Mouse (Mus musculus) hindbrain, embryonic 16.5 days (tissue): ENCODE measurements around the gene Actl10. TPM values are rescaled to one million over a fixed set of nuclear protein-coding genes. Genes with fewer than 3 reads are reported as not detected.

Source experiments
- ATAC-seq: fragments of 200-750 bp; cut with Nextera tagmentation; 2 replicates; pipeline ENCODE4 v1.8.0; 2017; ENCODE audit warnings: moderate TSS enrichment, moderate library complexity
- H3K27ac ChIP-seq: fragments of 300-500 bp; sonication (generic); 2 replicates; pipeline ENCODE4 v1.5.1; 2014; ENCODE audit warnings: low read depth, mild to moderate bottlenecking, control low read depth, low read length, moderate library complexity
- H3K27me3 ChIP-seq: fragments of 300-500 bp; sonication (generic); replicated peaks from 2 replicates; pipeline ENCODE4 v1.6.1; 2014; ENCODE audit warnings: low read length; ENCODE audit not compliant: control insufficient read depth, insufficient read depth
- H3K36me3 ChIP-seq: fragments of 300-500 bp; sonication (generic); 2 replicates; pipeline ENCODE4 v1.6.1; 2014; ENCODE audit warnings: mild to moderate bottlenecking, low read length, moderate library complexity, mixed read lengths; ENCODE audit not compliant: control insufficient read depth, insufficient read depth
- H3K4me1 ChIP-seq: fragments of 300-500 bp; sonication (generic); 2 replicates; pipeline ENCODE4 v1.6.1; 2014; ENCODE audit warnings: low read depth, low read length; ENCODE audit not compliant: control insufficient read depth, insufficient read depth
- H3K4me2 ChIP-seq: fragments of 300-500 bp; sonication (generic); 2 replicates; pipeline ENCODE4 v1.6.1; 2014; ENCODE audit warnings: mild to moderate bottlenecking, low read length, control low read depth, moderate library complexity
- H3K4me3 ChIP-seq: fragments of 300-500 bp; sonication (generic); 2 replicates; pipeline ENCODE4 v1.5.1; 2014; ENCODE audit warnings: mild to moderate bottlenecking, low read length, control low read depth, moderate library complexity
- H3K9ac ChIP-seq: fragments of 300-500 bp; sonication (generic); 2 replicates; pipeline ENCODE4 v1.6.1; 2014; ENCODE audit warnings: low read depth, mild to moderate bottlenecking, control low read depth, low read length, moderate library complexity
- H3K9me3 ChIP-seq: fragments of 300-500 bp; sonication (generic); 2 replicates; pipeline ENCODE4 v1.6.1; 2014; ENCODE audit warnings: mild to moderate bottlenecking, low read length, moderate library complexity; ENCODE audit not compliant: control insufficient read depth
- WGBS: fragments of 180-500 bp; shearing (Covaris S2); extraction: QIAGEN DNeasy Blood & Tissue Kit; methylation state at CpG from one replicate; pipeline ENCODE4 v1.1.7; 2014; 5-methylcytosine and 5-hydroxymethylcytosine counted together
- polyA plus RNA-seq: library from polyadenylated mRNA; unstranded; fragments of >200 nt; fragmentation: Nextera tagmentation; extraction: Ambion mirVana; gene quantifications from 2 replicates; pipeline ENCODE4 v1.2.1, GENCODE M21; 2015

Gene Actl10
- polyA plus RNA-seq, 1 experiment from 2014 or later, result 0.50 TPM

DNA sequence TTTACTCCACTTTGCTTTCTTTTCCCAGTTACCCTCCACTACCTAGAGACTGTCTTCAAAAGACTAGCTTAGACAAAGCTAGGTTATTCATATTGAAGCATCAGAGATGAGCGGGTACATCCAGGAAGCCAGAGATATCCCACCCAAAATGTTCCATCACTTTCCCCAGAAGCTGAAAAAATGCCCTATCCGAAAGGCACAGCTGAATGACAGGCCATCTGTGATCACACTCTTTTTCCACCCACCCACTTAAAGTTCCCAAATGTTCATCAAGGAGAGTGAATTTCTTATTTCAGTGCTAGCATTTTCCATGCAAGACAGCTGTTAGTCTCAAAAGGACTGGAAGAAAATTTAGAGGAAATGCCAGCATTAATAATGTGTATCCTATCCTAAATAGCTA, 26.3 kb upstream of the Actl10 start:
- Histone ChIP-seq H3K4me3 (no peak overlapping the region), H3K27me3 (no peaks in the 10 kb centered on the region), H3K36me3 (peaks cover 20% of the 10 kb centered on the region), H3K9me3 (no peaks in the 10 kb centered on the region), H3K4me2 (no peak overlapping the region), H3K27ac (no peak overlapping the region), H3K9ac (no peak overlapping the region), H3K4me1 (no peaks in the 10 kb centered on the region)
- no peak for ATAC-seq
- WGBS, result 92% methylated on average over 2 of the region's 2 CpGs

DNA sequence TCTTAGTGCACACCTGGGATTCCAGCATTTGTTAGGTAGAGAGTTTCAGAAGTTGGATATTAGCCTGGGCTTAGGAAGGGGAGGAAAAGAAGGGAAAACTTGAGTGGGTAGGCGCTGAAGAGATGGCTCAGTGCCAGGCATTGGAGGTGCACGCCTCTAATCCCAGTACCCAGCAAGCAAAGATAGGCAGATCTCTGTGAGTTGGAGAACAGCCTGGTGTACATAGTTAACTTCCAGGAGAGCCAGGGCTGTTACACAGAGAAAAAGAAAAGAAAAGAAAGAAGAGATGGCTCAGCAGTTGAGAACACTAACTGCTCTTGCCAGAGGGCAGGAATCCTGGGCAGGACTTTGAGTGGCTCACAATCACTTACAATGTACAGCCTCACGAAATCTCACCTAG, 25.0 kb upstream of the Actl10 start:
- Histone ChIP-seq H3K36me3 (peaks cover 18% of the 10 kb centered on the region), H3K9me3 (no peaks in the 10 kb centered on the region), H3K4me3 (no peak overlapping the region), H3K4me2 (no peak overlapping the region), H3K4me1 (no peaks in the 10 kb centered on the region), H3K27ac (no peak overlapping the region), H3K9ac (no peak overlapping the region), H3K27me3 (no peaks in the 10 kb centered on the region)
- ATAC-seq, result no peak
- WGBS, result 62% methylated on average over 3 of the region's 3 CpGs

DNA sequence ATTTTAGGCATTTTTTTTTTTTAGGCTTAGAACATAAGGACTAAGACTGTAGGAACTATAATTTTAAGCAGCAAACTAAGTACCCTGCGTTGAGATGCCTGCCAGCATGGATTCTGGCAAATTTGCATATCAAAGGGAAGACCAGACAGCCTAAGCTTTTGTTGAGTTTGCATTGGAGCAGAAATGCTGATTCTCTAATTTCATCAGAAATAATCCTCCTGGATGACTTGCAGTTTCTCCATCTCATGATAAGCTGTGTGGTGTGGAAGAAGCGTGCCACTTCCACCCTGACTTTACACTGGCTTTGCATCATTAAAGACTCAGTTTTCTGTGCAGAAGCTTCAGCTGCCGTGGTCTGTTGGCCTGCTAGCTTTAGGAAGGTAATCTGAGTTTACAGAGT, 18.7 kb upstream of the Actl10 start:
- H3K4me2 ChIP-seq, result no peak overlapping the region
- no peaks in the 10 kb centered on the region for H3K9me3 ChIP-seq
- 0 out of 2 replicates have a peak, but pooled peaks cover 1% of the 10 kb centered on the region for H3K4me1 ChIP-seq
- no peak for ATAC-seq
- H3K9ac ChIP-seq, result no peak overlapping the region
- H3K27ac ChIP-seq, result 0 out of 2 replicates have a peak overlapping the region, but pooled peaks have one; percentile 37
- no peak overlapping the region for H3K4me3 ChIP-seq
- H3K36me3 ChIP-seq, result peaks cover 16% of the 10 kb centered on the region
- no peaks in the 10 kb centered on the region for H3K27me3 ChIP-seq
- 45% methylated on average over 3 of the region's 3 CpGs for WGBS

DNA sequence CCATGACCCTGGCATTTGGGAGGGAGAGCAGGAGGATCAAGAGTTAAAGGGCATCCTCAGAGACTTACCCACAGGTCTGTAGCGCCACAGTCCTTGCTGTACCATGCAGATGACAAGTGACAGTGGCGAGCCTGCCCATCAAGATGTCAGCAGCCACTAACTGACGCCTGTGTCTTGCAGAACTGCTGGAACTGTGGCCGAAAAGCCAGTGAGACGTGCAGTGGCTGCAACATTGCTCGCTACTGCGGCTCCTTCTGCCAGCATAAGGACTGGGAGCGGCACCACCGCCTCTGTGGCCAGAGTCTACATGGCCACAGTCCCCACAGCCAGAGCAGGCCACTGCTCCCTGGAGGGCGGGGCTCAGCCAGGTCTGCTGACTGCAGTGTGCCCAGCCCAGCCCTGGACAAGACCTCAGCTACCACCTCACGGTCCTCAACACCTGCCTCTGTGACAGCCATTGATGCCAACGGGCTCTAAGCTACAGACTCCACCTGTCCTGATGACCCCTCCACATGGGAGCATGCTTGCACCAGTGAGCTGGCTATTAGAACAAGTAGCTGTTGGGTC, 16.8 kb upstream of the Actl10 start:
- no peaks in the 10 kb centered on the region for H3K9me3 ChIP-seq
- H3K4me1 ChIP-seq, result peaks cover 15% of the 10 kb centered on the region; the same call in 1 of the 2 replicates
- no peak overlapping the region for H3K27ac ChIP-seq
- no peak overlapping the region for H3K4me2 ChIP-seq
- WGBS, result 94% methylated on average over 12 of the region's 12 CpGs
- no peak; the same call in 1 of the 2 replicates for ATAC-seq
- no peak overlapping the region for H3K4me3 ChIP-seq
- H3K36me3 ChIP-seq, result peaks cover 16% of the 10 kb centered on the region
- no peak overlapping the region for H3K9ac ChIP-seq
- no peaks in the 10 kb centered on the region for H3K27me3 ChIP-seq

DNA sequence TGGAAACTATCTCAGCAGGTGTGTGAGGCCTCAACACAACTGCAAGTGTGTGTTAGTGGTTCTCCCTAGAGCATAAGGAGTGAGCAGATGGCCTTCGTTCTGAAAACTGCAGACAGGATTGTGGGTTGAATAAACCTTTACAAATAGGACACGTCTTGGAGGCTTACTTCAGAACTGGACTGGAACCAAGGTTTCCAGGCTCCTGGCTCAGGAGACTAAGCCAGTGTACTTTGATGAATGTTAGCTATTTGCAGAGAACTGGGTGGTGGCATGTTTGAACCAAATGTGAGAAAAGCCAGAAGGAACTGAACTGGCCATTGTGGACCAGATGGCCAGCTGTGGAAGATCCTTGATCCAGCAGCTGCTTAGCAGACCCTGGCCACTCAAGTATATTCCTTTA, 13.3 kb upstream of the Actl10 start:
- peaks cover 15% of the 10 kb centered on the region; the same call in 1 of the 2 replicates for H3K4me1 ChIP-seq
- no peak overlapping the region for H3K4me3 ChIP-seq
- no peaks in the 10 kb centered on the region for H3K27me3 ChIP-seq
- 29% methylated on average over 2 of the region's 2 CpGs for WGBS
- no peaks in the 10 kb centered on the region for H3K9me3 ChIP-seq
- 0 out of 2 replicates have a peak, but pooled peaks have one; percentile 22 for ATAC-seq
- H3K4me2 ChIP-seq, result no peak overlapping the region
- 0 out of 2 replicates have a peak overlapping the region, but pooled peaks have one; percentile 57 for H3K27ac ChIP-seq
- H3K9ac ChIP-seq, result no peak overlapping the region
- peaks cover 16% of the 10 kb centered on the region for H3K36me3 ChIP-seq

DNA sequence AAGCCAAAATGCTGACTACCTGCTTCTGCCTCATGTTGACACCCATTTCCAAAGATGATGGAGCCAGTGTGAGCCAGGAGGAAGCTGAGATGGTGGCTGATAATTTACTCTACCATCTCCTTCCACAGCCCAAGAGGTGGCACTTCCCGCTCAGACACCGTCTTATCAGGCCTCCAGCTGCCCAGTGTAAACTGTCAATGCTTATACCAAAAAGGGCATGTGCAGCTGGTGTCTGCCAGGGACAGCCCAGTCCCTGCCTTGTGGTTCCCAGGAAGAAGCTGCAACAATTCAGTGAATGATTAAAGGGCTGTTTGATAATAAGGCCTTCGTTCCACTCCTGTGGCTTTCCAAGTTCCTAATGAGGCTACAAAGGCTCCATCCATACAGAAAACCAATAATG, 12.9 kb upstream of the Actl10 start:
- Histone ChIP-seq H3K9ac (no peak overlapping the region), H3K9me3 (no peaks in the 10 kb centered on the region), H3K4me3 (no peak overlapping the region)

DNA sequence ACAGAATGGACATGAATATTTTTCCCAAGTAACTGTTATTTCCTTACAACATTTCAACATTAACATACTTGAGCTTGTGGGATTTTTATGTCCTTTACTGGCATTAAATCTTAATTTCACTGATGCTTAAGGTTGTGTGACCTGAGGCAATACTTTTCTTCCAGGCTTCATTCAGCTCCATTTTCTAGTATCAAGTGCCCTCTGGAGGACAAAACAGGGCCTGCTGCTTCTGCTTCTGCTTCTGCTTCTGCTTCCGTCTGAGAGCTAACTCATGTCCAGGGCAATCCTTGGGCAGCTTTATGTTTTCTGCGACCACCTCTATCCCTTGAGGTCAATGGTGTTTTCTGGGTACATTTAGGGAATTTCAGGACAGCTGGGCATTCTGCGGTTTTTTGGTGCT, 11.9 kb upstream of the Actl10 start:
- Histone ChIP-seq H3K4me2 (no peak overlapping the region), H3K36me3 (peaks cover 13% of the 10 kb centered on the region), H3K4me1 (peaks cover 18% of the 10 kb centered on the region; the same call in 1 of the 2 replicates), H3K27ac (no peak overlapping the region), H3K9me3 (no peaks in the 10 kb centered on the region), H3K9ac (no peak overlapping the region), H3K4me3 (no peak overlapping the region), H3K27me3 (no peaks in the 10 kb centered on the region)
- WGBS, result 71% methylated on average over 3 of the region's 3 CpGs
- ATAC-seq, result no peak

More for the DNA sequence above, 12.9 kb upstream of the Actl10 start:
- ATAC-seq, result no peak
- Histone ChIP-seq H3K36me3 (peaks cover 16% of the 10 kb centered on the region), H3K27ac (0 out of 2 replicates have a peak overlapping the region, but pooled peaks have one; percentile 57), H3K4me1 (peaks cover 15% of the 10 kb centered on the region; the same call in 1 of the 2 replicates), H3K27me3 (no peaks in the 10 kb centered on the region), H3K4me2 (no peak overlapping the region)
- 37% methylated on average over 3 of the region's 3 CpGs for WGBS

DNA sequence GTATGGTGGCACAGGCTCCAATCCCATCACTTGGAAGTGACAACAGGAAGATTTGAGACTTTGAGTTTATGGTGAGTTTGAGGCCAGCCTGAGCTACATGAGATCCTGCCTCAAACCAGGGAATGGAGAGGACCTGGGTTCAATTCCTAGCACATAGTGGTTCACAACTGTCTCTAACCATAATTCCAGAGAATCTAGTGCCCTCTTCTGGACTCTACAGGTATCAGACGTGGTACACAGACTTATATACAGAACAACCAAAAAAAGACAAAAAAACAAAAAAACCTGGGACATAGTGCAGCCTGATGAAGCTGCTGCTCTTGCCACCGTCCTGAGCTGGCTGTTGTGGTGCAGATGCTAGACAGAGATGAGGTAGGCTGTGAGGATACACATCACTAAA, 9.9 kb upstream of the Actl10 start:
- Histone ChIP-seq H3K27me3 (no peaks in the 10 kb centered on the region), H3K4me2 (no peak overlapping the region), H3K27ac (no peak overlapping the region), H3K4me3 (no peak overlapping the region), H3K9ac (no peak overlapping the region), H3K36me3 (0 out of 2 replicates have a peak, but pooled peaks cover 4% of the 10 kb centered on the region), H3K9me3 (no peaks in the 10 kb centered on the region), H3K4me1 (peaks cover 18% of the 10 kb centered on the region; the same call in 1 of the 2 replicates)
- 88% methylated on average over 2 of the region's 2 CpGs for WGBS
- ATAC-seq, result no peak

DNA sequence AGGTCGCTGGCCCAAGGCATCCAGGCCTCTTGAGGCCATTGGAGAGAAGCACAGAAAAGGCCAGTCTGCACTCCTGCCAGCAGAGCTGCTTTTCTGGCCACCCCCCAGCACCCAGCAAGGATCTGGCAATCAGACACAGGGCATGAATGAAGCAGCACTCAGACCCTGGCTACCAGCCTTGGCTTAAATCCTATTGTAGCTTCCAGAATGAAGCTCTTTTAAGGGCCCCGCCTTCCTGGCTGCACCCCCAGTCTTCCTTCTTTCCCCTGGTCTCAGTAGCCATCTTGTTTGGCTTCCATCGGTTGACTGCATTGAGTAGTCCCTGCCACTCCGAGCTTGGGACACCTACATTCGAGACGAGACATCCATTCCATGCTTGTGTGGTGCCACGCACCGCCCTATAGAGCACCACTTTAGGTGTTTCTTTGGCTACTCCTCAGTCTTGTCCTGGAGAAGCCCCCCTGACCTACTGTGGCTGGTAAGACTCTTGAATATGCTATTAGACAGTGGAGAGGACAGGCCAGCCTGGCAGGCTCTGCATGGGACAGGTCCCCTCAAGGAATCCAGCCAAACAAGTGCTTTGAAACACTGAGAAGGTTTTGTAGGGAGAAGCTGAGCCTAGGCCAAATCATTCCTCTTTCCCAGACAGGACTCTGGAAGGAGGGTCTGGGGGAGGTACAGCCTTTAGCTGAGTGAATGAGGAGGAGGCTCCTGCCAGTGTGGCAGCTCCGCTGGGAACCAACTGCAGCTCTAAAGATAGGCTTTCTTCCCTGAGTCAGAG, 7.8 kb upstream of the Actl10 start:
- peak; percentile 88 for ATAC-seq
- Histone ChIP-seq H3K4me3 (no peak overlapping the region), H3K27me3 (no peaks in the 10 kb centered on the region), H3K4me2 (no peak overlapping the region), H3K27ac (peak overlapping the region; percentile 76), H3K9me3 (no peaks in the 10 kb centered on the region), H3K9ac (no peak overlapping the region), H3K36me3 (0 out of 2 replicates have a peak, but pooled peaks cover 2% of the 10 kb centered on the region), H3K4me1 (peaks cover 8% of the 10 kb centered on the region; the same call in 1 of the 2 replicates)
- 70% methylated on average over 9 of the region's 9 CpGs for WGBS
